8 mouse cellular contexts compared by ENCODE assay signal in genomic region chr12:24571523-24572392, GRCm38 (mm10). TPM values are rescaled to one million over a fixed set of nuclear protein-coding genes. Genes with fewer than 3 reads are reported as not detected.
DNase-seq lines count a peak whose midpoint lies in the region; ATAC-seq lines count a peak whose summit lies in the region.

Gene Grhl1, plus strand, starts transcription at chr12:24572283.

- peak; percentile 92 for DNase-seq in T-cell, adult 2 months (ENCODE audit: low spot score)
- peak; percentile 91 to 94 for DNase-seq in cerebellum, postnatal 25 days
- DNase-seq in frontal cortex, postnatal 25 days (ENCODE audit: low spot score in 2 of 2), result peak; percentile 78 to 84
- DNase-seq in hindbrain, embryonic 14.5 days (ENCODE audit: low spot score), result peak; percentile 91
- peak; percentile 80 to 85 for DNase-seq in layer of hippocampus, postnatal 25 days (ENCODE audit: extremely low spot score in 1 of 2, low spot score in 1 of 2)
- DNase-seq in lung, postnatal 14 days, result peak; percentile 93
- peak; percentile 94 for DNase-seq in ovary, postnatal 36 days (ENCODE audit: low spot score)
- DNase-seq in thymus, postnatal 14 days, result peak; percentile 95

- H3K27me3 ChIP-seq in hindbrain, embryonic 14.5 days (ENCODE audit: control insufficient read depth, insufficient read depth, low read length), result peaks cover 33% of the 10 kb centered on the region

- H3K9me3 ChIP-seq in hindbrain, embryonic 14.5 days (ENCODE audit: control insufficient read depth, low read length), result no peaks in the 10 kb centered on the region

- peak within 1 kb of the TSS; percentile 74 for H3K4me2 ChIP-seq in hindbrain, embryonic 14.5 days (replicated peaks)

- H3K36me3 ChIP-seq in hindbrain, embryonic 14.5 days (replicated peaks; ENCODE audit: control insufficient read depth, insufficient read depth), result no peaks in the 10 kb centered on the region

- ATAC-seq in hindbrain, embryonic 14.5 days (ENCODE audit: low FRiP score), result peak; percentile 100

- peak within 1 kb of the TSS; percentile 58 for H3K9ac ChIP-seq in hindbrain, embryonic 14.5 days

- H3K27ac ChIP-seq in hindbrain, embryonic 14.5 days, result no peak within 1 kb of the TSS

- H3K4me1 ChIP-seq in hindbrain, embryonic 14.5 days (replicated peaks; ENCODE audit: control insufficient read depth, insufficient read depth, low read length), result no peaks in the 10 kb centered on the region

- peak within 1 kb of the TSS; percentile 68 for H3K4me3 ChIP-seq in hindbrain, embryonic 14.5 days (replicated peaks; ENCODE audit: low read length)

- WGBS in hindbrain, embryonic 14.5 days, result 3% methylated on average over 45 of the region's 64 CpGs

RNA-seq across cellular contexts. Expression of gene Grhl1, which starts in this region (rescaled TPM):
- polyA plus RNA-seq in hindbrain, embryonic 14.5 days (2014; fragmentation: Nextera tagmentation; extraction: Ambion mirVana), result 0.58 and 1.1 TPM in 2 replicates
- 10 to 100 TPM; 24.5 to 27.0 TPM for total RNA-seq in layer of hippocampus, postnatal 25 days (2021)
